Mouse (Mus musculus) right cerebral cortex, adult 18-20 months (tissue): ENCODE results near the gene Hist1h2bk.

Experiments used
- DNase-seq: peaks from one replicate; pipeline ENCODE4 v3.0.0; 2022; ENCODE audit warnings: mixed read lengths

Gene Hist1h2bk

DNA sequence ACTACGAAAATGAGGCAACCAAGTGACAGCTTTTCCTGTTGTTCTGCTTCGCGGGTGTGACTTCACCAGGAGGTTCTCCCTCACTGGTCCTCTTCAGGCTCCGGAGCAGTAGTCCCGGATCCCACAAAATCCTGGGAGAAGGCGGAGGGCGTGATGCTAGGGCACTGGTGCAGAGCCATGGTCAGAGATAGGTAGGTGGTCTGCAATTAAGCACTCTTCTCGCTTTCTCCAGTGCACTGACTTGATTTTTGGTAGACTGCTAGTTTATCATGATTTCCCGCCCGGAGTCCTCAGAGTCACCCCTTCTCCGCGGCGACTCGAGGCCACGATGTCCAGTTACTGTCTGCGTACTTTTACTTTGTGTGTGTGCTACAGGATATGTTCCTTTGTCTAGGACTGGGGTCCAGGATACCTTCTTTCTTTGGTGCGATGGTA, 21.2 kb upstream of the Hist1h2bk start:
- DNase-seq, result no peak

DNA sequence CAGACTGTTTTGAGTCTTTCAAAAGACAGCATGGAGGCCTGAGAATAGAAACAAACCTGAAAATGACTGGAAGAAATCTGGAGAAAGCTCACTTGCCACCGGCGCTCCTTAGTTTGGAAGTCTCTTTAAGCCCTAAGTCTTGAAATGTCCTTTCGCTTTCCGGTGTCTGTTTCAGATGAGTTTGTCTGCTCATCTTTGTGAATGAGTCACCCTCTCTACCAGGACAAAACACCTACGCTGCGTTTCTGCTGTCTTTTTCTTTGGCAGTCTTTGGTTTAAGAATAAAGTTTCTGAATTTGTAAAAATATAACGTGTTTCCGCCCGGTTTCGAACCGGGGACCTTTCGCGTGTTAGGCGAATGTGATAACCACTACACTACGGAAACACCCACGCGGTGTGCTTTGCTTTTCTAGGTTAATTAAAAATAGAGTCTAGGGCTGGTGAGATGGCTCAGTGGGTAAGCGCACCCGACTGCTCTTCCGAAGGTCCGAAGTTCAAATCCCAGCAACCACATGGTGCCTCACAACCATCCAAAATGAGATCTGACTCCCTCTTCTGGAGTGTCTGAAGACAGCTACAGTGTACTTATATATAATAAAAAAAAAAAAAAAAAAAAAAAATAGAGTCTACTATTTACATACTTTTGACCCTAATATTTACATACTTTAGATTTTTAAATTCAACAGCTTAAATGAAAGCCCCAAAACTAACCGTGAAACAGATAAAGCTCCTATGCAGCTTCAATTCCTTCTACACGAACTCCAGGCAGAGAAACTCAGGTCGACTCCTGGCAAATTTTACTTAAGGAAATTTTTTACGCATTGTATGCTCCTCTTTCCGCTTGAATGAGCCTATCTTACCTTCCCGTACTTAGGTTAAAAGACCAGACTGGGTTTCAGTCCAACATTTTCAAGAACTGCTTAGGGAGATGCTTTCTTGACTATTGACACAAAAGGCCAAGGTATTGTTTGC, 19.9 kb upstream of the Hist1h2bk start:
- DNase-seq, result peak; percentile 65

DNA sequence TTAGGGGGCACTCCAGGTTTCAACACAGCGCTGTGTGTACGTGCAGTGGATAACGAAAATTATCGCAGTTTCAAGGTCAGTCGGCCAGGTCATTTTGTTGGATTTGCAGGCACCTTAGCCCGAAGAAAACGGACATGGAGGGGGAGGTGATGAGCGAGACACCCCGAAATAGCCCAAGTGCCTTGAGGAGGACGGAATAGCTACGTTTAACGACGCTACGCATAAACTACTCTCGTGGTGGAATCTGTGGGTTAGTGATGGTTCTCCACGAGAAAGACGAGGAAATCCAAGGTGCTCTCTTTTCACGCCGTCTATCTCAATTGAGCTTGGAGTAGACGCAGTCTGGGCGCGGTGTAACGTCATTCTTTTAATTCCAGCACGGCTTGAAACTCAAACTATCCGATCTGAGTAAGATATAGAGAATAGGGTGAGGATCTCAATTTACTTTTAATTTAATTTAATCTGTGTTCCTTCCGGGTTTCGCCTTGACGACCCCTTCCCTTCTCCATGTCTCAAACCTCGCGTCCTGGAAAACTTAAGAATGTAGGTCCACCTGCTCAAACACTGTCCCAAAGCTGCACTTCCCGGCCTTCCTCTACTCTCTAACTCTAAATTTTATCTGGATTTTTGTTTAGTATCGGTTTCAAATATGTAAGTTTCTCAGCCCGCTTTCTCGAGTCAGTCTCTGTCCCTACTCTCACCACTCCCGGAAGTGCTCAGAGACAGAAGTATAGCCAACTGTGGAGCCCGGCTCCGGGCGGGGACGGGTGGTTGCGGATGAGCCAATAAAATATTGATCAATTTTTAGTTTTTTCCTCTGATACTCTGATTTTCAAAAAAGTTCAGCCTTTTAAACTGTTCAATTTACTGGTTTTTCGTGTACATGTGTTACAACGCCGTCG, 15.5 kb upstream of the Hist1h2bk start:
- no peak for DNase-seq

DNA sequence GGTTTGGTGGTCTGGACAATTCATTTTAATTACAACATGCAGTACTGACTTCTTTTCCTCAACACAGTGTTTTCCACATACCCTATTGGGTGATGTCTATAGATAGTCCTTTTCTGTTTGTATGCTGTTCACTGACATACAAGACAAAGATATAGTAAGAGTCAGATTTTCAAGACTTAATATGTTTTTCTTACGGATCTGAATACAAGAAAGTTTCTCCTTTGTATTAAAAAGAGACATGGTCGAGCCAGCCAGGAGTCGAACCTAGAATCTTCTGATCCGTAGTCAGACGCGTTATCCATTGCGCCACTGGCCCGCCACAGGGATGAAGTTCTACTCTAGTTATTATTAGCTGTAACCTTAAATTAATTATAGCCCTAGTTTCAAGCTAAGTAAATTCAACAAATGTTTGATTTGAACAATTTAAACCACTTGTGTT, 14.8 kb upstream of the Hist1h2bk start:
- DNase-seq, result peak; percentile 34

DNA sequence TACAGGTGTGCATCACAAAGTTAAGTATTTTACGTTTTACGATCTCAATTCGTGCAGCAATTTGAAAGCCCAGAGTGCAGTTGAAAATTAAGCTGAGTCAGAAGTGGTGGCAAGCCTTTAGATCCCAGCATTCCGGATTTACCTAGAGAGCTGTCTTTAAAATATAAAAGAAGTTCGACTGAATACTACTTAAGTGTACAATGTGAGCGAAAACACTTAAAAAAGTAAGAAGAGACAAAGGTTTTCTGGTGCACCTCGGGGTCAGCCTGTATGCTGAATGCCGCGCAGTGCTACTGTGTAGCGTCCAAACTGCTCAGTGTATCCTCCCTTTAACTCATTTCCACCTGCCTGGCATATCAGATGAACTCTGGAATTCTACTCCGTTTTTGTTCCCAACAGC, 14.1 kb upstream of the Hist1h2bk start:
- no peak for DNase-seq

DNA sequence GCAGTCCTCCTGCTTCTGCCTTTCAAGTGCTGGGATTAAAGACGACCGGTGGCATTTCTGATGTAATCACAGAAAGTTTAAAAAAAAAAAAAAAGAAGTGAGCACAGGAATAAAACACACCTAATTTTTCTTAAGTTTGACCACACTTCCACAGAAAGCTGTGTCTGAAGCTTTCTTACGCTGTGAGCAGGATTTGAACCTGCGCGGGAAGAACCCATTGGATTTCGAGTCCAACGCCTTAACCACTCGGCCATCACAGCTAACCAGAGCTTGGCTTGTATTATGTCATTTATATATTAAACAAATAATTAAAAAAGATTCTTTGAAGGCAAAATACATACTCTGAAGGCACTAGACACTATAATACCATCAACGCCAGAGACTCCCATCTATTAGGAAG, 13.4 kb upstream of the Hist1h2bk start:
- peak; percentile 58 for DNase-seq

DNA sequence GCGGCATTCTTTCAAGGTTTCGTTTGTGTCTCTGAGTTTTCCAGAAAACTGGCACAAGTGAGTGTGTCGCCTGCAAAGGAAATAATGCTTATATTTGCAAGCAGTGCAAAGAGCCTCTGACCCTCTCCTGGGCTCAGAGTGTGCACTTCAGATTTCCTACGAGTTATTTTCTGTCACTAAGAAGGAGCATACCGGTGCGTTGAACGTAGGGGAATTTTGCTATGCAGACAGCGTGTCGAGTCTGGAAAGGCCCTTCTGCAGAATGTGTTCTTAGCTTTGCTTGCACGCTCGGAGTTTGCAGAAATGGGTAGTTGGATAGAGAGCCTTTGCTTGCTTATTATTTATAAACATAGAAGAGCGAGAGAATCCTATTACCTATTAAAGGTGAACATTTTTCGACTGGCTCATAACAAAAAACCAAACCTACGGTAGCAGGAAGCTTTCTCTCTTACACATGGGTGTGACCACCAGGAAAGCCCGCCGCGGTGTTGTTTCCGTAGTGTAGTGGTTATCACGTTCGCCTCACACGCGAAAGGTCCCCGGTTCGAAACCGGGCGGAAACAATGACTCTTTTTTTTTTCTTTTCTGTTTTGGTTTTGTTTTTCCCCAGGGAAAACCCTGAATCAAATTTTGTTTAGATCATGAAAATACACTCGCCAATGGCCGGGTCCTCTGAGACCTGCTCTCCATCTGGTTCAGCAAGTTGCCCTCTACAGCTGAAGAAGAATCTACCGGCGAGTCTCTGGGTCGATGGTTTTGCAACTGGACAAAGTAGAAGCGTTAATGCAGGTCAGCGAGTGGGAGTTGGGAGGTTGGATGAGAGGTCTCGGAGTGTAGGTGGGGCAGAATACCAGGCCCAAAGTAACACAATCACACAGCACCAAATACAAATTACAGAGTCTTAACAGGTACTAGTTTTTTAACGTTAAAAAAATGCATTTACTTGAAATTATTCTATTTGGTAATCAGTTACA, 9.3 kb upstream of the Hist1h2bk start:
- peak; percentile 76 for DNase-seq

GRCm38 (mm10) chr13:22028673-22029460, 6.8 kb upstream of the Hist1h2bk start:
- peak; percentile 92 for DNase-seq

- DNase-seq, result no peak
Measured at GRCm38 (mm10) chr13:22029928-22030327, 5.7 kb upstream of the Hist1h2bk start.

GRCm38 (mm10) chr13:22030493-22030892, 5.2 kb upstream of the Hist1h2bk start:
- DNase-seq, result no peak

DNA sequence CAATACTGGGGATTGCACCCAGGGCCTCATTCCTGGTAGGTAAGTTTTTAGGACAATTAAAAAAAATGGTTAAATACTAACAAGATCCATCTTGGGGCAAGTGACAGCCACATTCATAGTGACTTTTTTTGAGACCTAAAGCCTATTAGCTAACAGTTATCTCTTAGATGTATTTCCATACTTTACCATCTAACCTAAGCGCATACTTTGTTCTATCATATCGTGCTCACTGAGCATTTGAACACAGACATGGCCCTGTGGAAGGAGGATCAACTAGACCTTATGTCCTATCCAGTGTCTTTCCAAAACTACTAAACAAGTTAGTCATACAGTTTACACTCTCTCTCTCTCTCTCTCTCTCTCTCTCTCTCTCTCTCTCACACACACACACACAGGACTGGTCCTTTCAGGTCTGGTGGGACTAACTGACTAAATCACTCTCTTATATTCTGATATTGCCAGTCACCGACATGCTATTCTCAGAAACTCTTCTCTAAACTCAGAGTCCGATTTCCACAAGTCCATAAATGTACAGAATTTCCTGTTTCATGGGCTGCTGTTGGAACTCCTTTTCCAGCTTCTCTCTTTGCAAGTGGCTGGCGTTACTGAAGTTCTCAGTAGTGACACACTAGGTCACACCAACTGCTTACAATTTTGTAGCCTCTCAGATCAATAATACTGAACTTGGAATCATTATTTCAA, 1.8 kb upstream of the Hist1h2bk start:
- no peak for DNase-seq

DNA sequence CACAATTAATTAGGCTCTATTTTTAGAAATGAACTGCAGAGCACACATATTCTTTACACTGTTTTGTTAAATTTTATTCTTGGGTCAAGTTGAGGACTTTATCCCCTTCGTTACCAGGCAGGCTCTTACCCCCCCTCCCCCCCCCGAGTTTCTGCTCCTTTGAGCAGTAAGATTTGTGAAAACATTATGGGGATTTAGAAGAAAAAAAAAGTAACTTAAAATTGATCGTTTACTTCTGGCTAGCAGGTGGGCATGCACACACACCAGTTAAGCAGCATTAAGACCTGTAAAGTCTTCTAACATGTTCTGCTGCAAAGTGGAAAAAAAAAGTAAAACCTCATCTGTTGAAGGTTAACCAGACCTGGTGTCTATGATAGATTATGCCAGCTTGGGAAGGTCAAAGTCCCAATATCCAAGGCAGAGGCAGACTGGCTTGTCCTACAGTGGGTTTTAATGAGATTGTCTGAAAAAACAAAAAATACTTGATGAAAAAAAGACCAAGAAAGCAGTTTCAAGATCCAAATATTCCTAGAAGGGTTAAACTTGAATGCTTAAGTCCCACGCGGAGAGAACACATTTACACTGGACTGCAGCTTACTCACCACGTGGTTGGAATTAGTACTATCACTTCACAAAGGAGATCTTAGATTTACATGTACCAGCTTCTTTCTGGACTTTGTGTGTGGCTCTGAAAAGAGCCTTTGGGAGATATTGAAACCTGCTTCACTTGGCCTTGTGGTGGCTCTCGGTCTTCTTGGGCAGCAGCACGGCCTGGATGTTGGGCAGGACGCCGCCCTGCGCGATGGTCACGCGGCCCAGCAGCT, 1.0 kb upstream of the Hist1h2bk start:
- no peak for DNase-seq

DNA sequence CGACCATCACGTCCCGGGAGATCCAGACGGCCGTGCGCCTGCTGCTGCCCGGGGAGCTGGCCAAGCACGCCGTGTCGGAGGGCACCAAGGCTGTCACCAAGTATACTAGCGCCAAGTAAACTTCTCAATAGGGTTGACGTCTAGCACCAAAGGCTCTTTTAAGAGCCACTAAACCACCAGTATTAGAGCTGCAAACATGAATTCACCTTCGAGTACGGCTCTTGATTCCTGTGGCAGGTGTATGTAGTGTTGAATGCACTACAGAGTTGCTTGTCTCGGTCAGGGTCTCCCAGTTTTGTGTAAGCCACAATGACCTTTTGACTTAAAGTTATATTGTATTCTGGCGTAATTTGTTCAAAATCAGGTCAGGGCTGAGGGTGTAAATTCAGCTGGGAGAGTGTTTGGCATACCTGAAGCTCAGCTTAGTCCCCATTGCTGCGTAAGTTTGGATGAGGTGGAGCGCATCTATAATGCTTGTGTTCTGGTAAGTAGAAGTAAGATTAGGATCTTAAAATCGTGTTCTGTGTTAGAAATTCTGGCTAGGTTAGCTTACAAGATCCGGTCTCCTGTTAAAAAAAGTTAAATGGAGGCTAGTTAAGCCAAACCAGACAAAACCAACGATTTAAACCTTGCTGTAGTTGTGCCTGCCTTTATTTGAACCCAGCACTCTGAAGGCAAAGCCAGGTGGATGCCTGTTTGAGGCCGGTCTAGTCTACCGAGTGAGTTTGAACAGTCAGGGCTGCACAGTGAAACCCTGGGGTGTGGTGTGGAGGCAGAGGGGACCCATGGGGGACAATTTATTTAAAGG, 683 bp downstream of the Hist1h2bk start:
- no peak for DNase-seq

DNA sequence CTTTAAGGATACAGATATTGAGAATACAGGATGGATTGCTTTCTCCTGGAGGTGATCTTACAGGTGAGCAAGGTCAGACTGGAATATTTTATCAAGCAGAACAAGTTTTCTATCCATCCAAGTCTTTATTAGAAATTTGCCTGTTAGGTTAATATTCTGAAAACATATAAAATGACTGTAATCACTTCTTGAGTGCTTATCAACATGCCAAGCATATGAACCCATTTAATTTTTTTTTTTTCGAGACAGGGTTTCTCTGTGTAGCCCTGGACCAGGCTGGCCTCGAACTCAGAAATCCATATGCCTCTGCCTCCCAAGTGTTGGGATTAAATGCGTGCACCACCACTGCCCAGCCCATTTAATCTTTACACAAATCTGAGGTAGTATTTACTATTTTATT, 1.3 kb downstream of the Hist1h2bk start:
- no peak for DNase-seq

- DNase-seq, result no peak
Measured at GRCm38 (mm10) chr13:22037415-22037814, 1.7 kb downstream of the Hist1h2bk start.

DNA sequence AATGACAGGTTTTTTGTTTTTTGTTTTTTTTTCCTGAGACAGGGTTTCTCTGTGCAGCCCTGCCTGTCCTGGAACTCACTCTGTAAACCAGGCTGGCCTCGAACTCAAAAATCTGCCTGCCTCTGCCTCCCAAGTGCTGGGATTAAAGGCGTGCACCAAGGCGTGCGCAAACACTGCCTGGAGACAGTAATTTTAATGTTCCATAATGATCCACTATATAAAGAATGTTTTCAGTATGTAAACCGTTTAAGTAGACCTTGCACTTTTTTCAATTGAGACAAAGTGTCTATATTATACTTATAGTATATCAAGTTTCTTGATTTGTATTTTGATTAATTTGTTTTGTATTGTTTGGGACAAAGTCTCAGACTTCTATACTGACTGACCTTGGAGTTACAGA, 3.7 kb downstream of the Hist1h2bk start:
- no peak for DNase-seq

DNA sequence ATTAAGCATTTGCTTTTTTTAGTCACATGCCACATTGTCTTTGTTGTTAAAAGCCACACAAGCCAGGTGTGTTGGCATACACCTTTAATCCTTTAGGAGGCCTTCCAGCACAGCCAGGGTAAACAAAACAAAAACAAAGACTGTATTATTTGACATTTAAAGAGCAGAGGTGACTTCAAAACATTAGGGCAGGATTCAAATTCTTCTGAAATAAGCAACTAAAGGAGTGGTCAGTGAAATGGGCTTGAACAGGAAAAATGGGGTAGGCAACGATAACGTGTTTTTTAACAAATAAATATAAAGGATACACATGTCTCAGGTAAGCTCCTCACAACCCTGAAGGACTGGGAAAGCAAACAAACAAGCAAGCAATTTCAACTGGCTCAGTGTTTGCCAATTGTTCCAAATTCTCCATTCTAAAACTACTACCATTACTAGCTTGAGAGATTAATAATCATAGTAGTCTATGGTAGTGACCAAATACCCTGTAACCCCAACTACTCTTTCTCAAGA, 4.3 kb downstream of the Hist1h2bk start:
- DNase-seq, result no peak

- no peak for DNase-seq
Measured at GRCm38 (mm10) chr13:22040464-22041141, 4.9 kb downstream of the Hist1h2bk start.
